Comparison of ENCODE assay signal across 22 mouse cellular contexts in the genomic region with DNA sequence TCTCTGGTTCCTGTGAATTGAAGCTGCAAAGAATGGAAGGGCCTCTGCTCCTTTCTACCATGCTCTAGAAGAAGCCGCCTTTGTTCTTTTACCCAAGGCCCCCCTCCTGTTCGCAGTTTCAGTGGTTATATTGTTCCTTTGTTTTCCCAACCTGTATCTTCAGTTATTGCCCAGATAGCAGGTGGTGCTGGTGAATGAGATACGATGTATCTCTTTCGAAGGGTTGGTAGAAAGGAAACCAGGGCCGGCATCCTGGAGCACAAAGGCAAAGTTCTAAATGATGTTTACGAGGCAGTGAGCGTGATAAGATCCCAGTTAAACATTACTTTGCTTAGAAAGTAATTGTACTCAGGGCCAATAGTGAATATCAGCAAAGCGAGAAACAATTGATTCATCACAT.
"Had no signal": no experiment of that assay in that cellular context is flagged by ENCODE, and none has a peak within 500 bp of the region (broad histone marks: within the 10 kb centered on the region; RNA-seq: fewer than 3 reads in every experiment).

No protein-coding gene starts in this region.

- ATAC-seq: liver, postnatal 0 days; lung, postnatal 0 days; midbrain, embryonic 15.5 days had no signal

- H3K27me3 ChIP-seq: limb, embryonic 15.5 days; midbrain, embryonic 15.5 days; neural tube, embryonic 12.5 days; stomach, embryonic 15.5 days had no signal

- H3K9me3 ChIP-seq: limb, embryonic 12.5 days; limb, embryonic 15.5 days; midbrain, embryonic 12.5 days; midbrain, embryonic 15.5 days; neural tube, embryonic 12.5 days; neural tube, embryonic 15.5 days; stomach, embryonic 15.5 days had no signal

- H3K4me1 ChIP-seq: limb, embryonic 12.5 days; limb, embryonic 15.5 days; midbrain, embryonic 12.5 days; midbrain, embryonic 15.5 days; neural tube, embryonic 12.5 days; stomach, embryonic 15.5 days had no signal

- H3K27ac ChIP-seq: layer of hippocampus, adult 2 months; limb, embryonic 12.5 days; limb, embryonic 15.5 days; liver, embryonic 14.5 days; macrophage; midbrain, embryonic 12.5 days; midbrain, embryonic 15.5 days; neural tube, embryonic 12.5 days; neural tube, embryonic 15.5 days; stomach, embryonic 15.5 days had no signal

- H3K4me3 ChIP-seq: layer of hippocampus, adult 2 months; limb, embryonic 12.5 days; limb, embryonic 15.5 days; midbrain, embryonic 12.5 days; midbrain, embryonic 15.5 days; neural tube, embryonic 12.5 days; neural tube, embryonic 15.5 days; stomach, embryonic 15.5 days had no signal

- H3K9ac ChIP-seq: limb, embryonic 12.5 days; limb, embryonic 15.5 days; liver, embryonic 14.5 days; liver, postnatal 0 days; lung, embryonic 14.5 days; midbrain, embryonic 12.5 days; midbrain, embryonic 15.5 days; neural tube, embryonic 12.5 days; neural tube, embryonic 15.5 days; stomach, embryonic 15.5 days had no signal

- DNase-seq: kidney, adult 11 months; kidney, adult 9 months; kidney, postnatal 14 days; left cerebral cortex, postnatal 4 days; liver, postnatal 0 days; lung, embryonic 14.5 days; spleen, adult 18-20 months; thymus, adult 2 months; thymus, postnatal 14 days; thymus, postnatal 4 days had no signal

- H3K4me2 ChIP-seq: limb, embryonic 12.5 days; limb, embryonic 15.5 days; liver, embryonic 11.5 days; lung, embryonic 14.5 days; midbrain, embryonic 12.5 days; midbrain, embryonic 15.5 days; neural tube, embryonic 12.5 days; neural tube, embryonic 15.5 days; stomach, embryonic 15.5 days had no signal

- H3K36me3 ChIP-seq: limb, embryonic 12.5 days; limb, embryonic 15.5 days; midbrain, embryonic 12.5 days; midbrain, embryonic 15.5 days; neural tube, embryonic 12.5 days; neural tube, embryonic 15.5 days; stomach, embryonic 15.5 days had no signal
